Mouse (Mus musculus) ovary, adult 10 weeks (tissue): ENCODE results near the gene Gm9999. TPM values are rescaled to one million over a fixed set of nuclear protein-coding genes. Genes with fewer than 3 reads are reported as not detected.

Experiments
- polyA plus RNA-seq: library from polyadenylated mRNA; stranded (reverse); fragments of 350-450 nt; fragmentation: Illumina TruSeq; extraction: RNeasy Lipid Tissue Mini Kit (QIAGEN cat#74804); gene quantifications from one replicate; pipeline ENCODE4 v1.2.3, GENCODE M21; 2014

The Gm9999 gene
- not detected for polyA plus RNA-seq

DNA sequence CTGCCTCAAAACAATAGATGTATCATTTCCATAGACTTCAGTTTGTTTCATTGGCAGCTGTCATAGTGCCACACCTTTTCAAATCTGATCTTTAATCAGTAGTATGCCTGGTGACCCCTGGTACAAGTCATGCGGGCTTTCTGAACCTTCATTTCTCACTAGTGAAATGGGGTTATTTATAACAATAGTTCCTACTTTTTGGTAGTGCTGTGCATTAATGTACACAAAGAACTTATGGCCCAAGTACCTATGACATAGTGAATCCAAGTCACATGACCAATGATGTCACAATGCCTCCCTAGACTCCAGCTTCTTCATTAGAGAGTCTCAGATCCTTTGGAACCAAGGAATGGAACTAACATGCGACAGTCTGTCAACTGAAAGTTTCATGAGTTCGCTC lies at the start of gene Gm9999:
Gene Gm9999 (plus strand): TSS at position 301 of the 400 bp plus-strand sequence.

DNA sequence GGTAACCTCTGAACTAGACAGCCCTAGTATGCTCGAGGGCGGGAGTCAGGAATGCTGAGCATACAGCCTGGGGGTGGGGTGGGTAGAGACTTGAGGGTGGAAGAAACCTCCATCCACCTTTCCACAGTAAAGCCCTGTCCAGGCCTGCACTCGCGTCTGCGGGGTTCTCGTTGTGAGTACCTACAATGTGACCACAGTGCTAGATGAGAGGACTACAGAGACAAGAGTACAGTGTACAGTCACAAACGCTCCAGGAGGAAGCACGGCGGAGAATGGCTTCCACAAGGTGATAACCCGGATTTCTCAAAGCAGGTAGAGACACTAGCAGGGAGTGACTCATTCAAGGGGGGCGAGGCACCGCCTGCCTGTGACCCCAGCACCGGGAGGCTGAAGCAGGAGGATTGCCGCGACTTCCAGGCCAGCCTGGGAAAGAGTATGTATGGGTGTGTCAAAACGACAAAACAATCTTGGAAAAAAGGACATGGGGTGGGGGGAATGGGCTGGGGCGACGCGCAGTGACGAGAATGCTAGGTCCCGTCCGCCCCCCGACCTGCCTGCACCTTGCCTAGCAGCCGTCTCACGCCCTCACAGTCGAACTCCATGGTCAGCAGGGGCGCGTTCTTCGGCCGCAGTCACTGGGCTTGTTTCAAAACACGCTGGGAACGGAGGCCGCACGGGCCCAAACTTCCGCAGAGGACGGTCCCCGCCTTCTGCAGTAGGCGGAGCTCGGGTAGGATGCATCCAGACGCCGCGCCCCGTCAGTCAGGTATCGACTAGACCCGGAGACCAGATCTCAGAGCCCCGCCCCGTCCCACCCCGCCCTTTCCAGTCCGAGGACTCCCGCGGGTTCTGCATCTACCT lies 25.3 kb upstream of the Gm9999 start, which contains the start of gene Uevld:
Gene Uevld (minus strand): TSS at position 697 of the 861 bp plus-strand sequence.

DNA sequence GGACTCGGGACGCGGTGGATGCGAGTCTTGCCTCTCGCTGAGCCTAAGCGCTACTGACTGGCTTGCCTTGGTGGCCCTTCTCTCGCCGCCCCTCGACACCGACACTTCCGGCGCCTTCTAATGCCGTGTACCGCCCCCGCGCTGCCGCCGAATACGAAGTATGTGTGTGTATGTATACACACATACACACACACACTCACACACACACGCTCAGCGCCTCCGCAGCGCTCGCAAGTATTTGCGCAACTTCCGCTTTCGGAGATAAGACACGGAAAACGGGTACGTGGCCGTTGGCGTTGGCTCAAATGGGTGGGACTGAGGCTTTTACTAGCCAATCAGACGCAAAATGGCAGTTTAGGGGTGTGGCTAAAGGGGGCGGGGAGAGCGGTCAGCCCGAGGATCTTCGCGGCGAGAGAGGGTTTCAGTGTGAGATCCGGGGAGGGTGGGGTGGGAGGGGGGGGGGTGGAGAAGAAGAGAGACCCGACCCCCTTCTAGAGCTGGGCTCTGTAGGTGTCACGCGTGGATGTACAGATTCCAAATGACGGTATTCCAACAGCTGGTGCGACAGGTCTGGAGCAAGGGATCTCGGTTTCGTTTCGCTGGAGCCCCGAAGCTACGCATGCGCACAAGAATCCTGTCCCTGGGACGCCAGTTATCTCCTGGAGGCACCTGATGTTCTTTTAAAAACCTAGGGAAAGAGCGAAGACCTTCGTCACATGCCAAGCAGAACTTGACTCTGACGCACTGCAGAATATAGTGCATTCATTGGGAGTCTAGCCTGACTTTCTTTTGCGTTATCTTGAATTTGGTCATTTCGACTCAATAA lies 25.0 kb downstream of the Gm9999 start, which contains the start of gene Spty2d1:
Gene Spty2d1 (minus strand): TSS at position 244 of the 826 bp plus-strand sequence.

Other genes with a start within 250 kb of the Gm9999 start
- not detected for gene Saa1, start 240.6 kb upstream of the Gm9999 start, polyA plus RNA-seq
- gene Saa2, start 231.8 kb upstream of the Gm9999 start, polyA plus RNA-seq: not detected
- 24.9 TPM for gene Hps5, start 187.5 kb upstream of the Gm9999 start, polyA plus RNA-seq
- 86.2 TPM for gene Gtf2h1, start 187.5 kb upstream of the Gm9999 start, polyA plus RNA-seq
- 106 TPM for gene Ldha, start 142.1 kb upstream of the Gm9999 start, polyA plus RNA-seq
- gene Ldhc, start 122.4 kb upstream of the Gm9999 start, polyA plus RNA-seq: 0.74 TPM
- gene Tsg101, start 63.6 kb upstream of the Gm9999 start, polyA plus RNA-seq: 346 TPM
- 41.9 TPM for gene Uevld, start 25.1 kb upstream of the Gm9999 start, polyA plus RNA-seq
- gene Spty2d1, start 24.8 kb downstream of the Gm9999 start, polyA plus RNA-seq: 73.8 TPM
- gene Tmem86a, start 67.0 kb downstream of the Gm9999 start, polyA plus RNA-seq: 16.7 TPM
- gene Ptpn5, start 150.1 kb downstream of the Gm9999 start, polyA plus RNA-seq: 0.54 TPM
- not detected for gene Mrgpra6, start 221.3 kb downstream of the Gm9999 start, polyA plus RNA-seq